Mouse (Mus musculus) heart, embryonic 14.5 days (tissue): ENCODE results near the gene Rnf149. TPM values are rescaled to one million over a fixed set of nuclear protein-coding genes. Genes with fewer than 3 reads are reported as not detected.

ENCODE experiments used
- ATAC-seq: fragments of 200-750 bp; cut with Nextera tagmentation; 2 replicates; pipeline ENCODE4 v1.8.0; 2017; ENCODE audit warnings: low read depth, moderate TSS enrichment; ENCODE audit not compliant: insufficient number of reproducible peaks, insufficient read depth, low FRiP score
- H3K27ac ChIP-seq, 2 experiments: fragments of 200-500 bp in 1 of 2; fragments of 300-500 bp in 1 of 2; sonication (generic) in 1 of 2; replicated peaks in 1 of 2; 2 replicates each; pipeline ENCODE4 v1.5.1; 2012 to 2014; ENCODE audit warnings: low read depth in 2 of 2, low read length in 2 of 2, control low read depth in 1 of 2, mild to moderate bottlenecking in 1 of 2, mixed read lengths in 1 of 2; ENCODE audit not compliant: control insufficient read depth in 1 of 2, insufficient read depth in 1 of 2
- H3K27me3 ChIP-seq: fragments of 300-500 bp; sonication (generic); 2 replicates; pipeline ENCODE4 v1.6.1; 2014; ENCODE audit warnings: mild to moderate bottlenecking, low read length, control low read depth; ENCODE audit not compliant: control insufficient read depth, insufficient read depth
- H3K36me3 ChIP-seq: fragments of 300-500 bp; sonication (generic); 2 replicates; pipeline ENCODE4 v1.6.1; 2014; ENCODE audit warnings: mild to moderate bottlenecking, control low read depth, low read length, mixed read lengths; ENCODE audit not compliant: control insufficient read depth, insufficient read depth
- H3K4me1 ChIP-seq, 2 experiments: fragments of 200-500 bp in 1 of 2; fragments of 300-500 bp in 1 of 2; sonication (generic) in 1 of 2; 2 replicates each; pipeline ENCODE4 v1.6.1; 2012 to 2014; ENCODE audit warnings: low read length in 2 of 2, control low read depth in 1 of 2, mixed read lengths in 1 of 2; ENCODE audit not compliant: control insufficient read depth in 2 of 2, insufficient read depth in 2 of 2
- H3K4me2 ChIP-seq: fragments of 300-500 bp; sonication (generic); 2 replicates; pipeline ENCODE4 v1.6.1; 2014; ENCODE audit warnings: mild to moderate bottlenecking, low read length
- H3K4me3 ChIP-seq, 2 experiments: fragments of 200-500 bp in 1 of 2; fragments of 300-500 bp in 1 of 2; sonication (generic) in 1 of 2; 2 replicates each; pipeline ENCODE4 v1.5.1; 2012 to 2014; ENCODE audit warnings: low read length in 2 of 2, mild to moderate bottlenecking in 2 of 2, control low read depth in 1 of 2, low read depth in 1 of 2, moderate library complexity in 1 of 2; ENCODE audit not compliant: control insufficient read depth in 1 of 2, insufficient read depth in 1 of 2
- H3K9ac ChIP-seq: fragments of 300-500 bp; sonication (generic); 2 replicates; pipeline ENCODE4 v1.6.1; 2014; ENCODE audit warnings: mild to moderate bottlenecking, low read length
- H3K9me3 ChIP-seq: fragments of 300-500 bp; sonication (generic); 2 replicates; pipeline ENCODE4 v1.6.1; 2016; ENCODE audit warnings: low read length, control low read depth; ENCODE audit not compliant: control insufficient read depth
- WGBS: fragments of 180-500 bp; shearing (Covaris S2); extraction: QIAGEN DNeasy Blood & Tissue Kit; methylation state at CpG from one replicate; pipeline ENCODE4 v1.1.7; 2014; 5-methylcytosine and 5-hydroxymethylcytosine counted together
- polyA plus RNA-seq: library from polyadenylated mRNA; unstranded; fragments of >200 nt; fragmentation: Nextera tagmentation; extraction: Ambion mirVana; gene quantifications from 2 replicates; pipeline ENCODE4 v1.2.1, GENCODE M21; 2014

Rnf149 gene
- polyA plus RNA-seq, 1 experiment from 2014 or later: 22.1 TPM

DNA sequence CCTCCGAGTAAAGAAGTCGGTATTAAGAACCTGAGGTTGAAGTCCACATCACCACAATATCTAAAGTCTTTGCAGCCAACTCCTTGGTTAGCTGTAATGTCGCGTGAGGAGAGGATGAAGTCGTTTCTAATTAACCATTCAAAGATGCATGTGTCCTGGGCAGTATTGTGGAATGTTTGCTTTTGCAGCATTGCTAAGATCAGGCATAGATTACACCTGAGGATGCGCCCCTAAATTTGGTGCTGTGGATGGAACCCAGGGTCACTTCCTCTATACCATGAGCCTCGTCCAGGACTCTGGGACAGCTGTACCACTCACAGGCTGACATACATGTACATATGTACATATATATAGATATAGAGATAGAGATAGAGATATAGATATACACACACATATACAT is 40.5 kb downstream of the Rnf149 start:
- H3K4me2 ChIP-seq: peak overlapping the region; percentile 91
- H3K27me3 ChIP-seq: no peaks in the 10 kb centered on the region
- H3K4me3 ChIP-seq: peak overlapping the region; percentile 56 to 67; a peak in 3 of 4 replicates
- 0 out of 4 replicates have a peak overlapping the region, but pooled peaks of 1 of the 2 experiments have one; percentile 68 for H3K27ac ChIP-seq
- peaks cover 39% of the 10 kb centered on the region for H3K36me3 ChIP-seq
- WGBS: 41% methylated on average over 7 of the region's 7 CpGs
- peak overlapping the region; percentile 92 for H3K9ac ChIP-seq
- peaks cover 6% of the 10 kb centered on the region; the same call in 1 of the 2 replicates for H3K9me3 ChIP-seq
- no peak for ATAC-seq
- peaks cover 3 to 13% of the 10 kb centered on the region in 2 experiments for H3K4me1 ChIP-seq

GRCm38 (mm10) chr1:39535515-39536311 is 41.5 kb downstream of the Rnf149 start:
- Histone ChIP-seq H3K36me3 (peaks cover 32% of the 10 kb centered on the region), H3K4me3 (peak overlapping the region; percentile 56 to 67), H3K9me3 (peaks cover 5% of the 10 kb centered on the region; the same call in 1 of the 2 replicates), H3K27ac (peak overlapping the region; percentile 68 to 70), H3K4me1 (peaks cover 3 to 13% of the 10 kb centered on the region in 2 experiments), H3K27me3 (no peaks in the 10 kb centered on the region), H3K9ac (peak overlapping the region; percentile 92), H3K4me2 (peak overlapping the region; percentile 91)
- ATAC-seq: peak; percentile 90
- WGBS: under 1% methylated on average over 94 of the region's 100 CpGs

GRCm38 (mm10) chr1:39534831-39535230 is 42.4 kb downstream of the Rnf149 start, which contains the start of gene Cnot11:
Gene Cnot11, plus strand, starts transcription at chr1:39534992.
- peak within 1 kb of the TSS; percentile 91 for H3K4me2 ChIP-seq
- no peak for ATAC-seq
- H3K36me3 ChIP-seq: peaks cover 24% of the 10 kb centered on the region
- peaks cover 3 to 13% of the 10 kb centered on the region in 2 experiments for H3K4me1 ChIP-seq
- H3K4me3 ChIP-seq: peak within 1 kb of the TSS; percentile 56 to 67
- no peaks in the 10 kb centered on the region for H3K27me3 ChIP-seq
- WGBS: 30% methylated on average over 13 of the region's 13 CpGs
- peak within 1 kb of the TSS; percentile 92 for H3K9ac ChIP-seq
- peak within 1 kb of the TSS; percentile 68 to 70 for H3K27ac ChIP-seq
- no peaks in the 10 kb centered on the region for H3K9me3 ChIP-seq

- Histone ChIP-seq H3K9me3 (no peaks in the 10 kb centered on the region), H3K4me1 (peaks cover 3 to 13% of the 10 kb centered on the region in 2 experiments), H3K4me2 (no peak overlapping the region), H3K9ac (no peak overlapping the region), H3K4me3 (no peak overlapping the region), H3K27ac (no peak overlapping the region), H3K27me3 (no peaks in the 10 kb centered on the region), H3K36me3 (peaks cover 15% of the 10 kb centered on the region)
- no peak for ATAC-seq
- 43% methylated on average over 3 of the region's 3 CpGs for WGBS
Observed at GRCm38 (mm10) chr1:39533917-39534316, 43.3 kb downstream of the Rnf149 start.

DNA sequence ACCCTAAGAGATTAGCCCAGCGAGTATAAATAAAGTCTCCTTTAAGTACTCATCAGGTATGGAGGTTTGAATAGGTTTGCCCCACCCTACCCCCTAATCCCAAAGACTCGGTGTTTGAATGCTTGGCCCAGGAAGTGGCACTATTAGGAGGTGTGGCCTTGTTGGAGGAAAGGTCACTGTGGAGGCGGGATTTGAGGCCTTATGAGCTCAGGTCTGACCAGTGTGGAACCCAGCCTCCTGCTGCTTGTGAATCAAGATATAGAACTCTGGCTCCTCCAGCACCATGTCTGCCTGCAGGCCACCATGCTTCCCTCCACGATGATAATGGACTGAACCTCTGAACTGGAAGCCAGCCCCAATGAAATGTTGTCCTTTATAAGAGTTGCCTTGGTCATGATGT is 46.2 kb downstream of the Rnf149 start:
- no peak overlapping the region for H3K27ac ChIP-seq
- H3K4me1 ChIP-seq: no peaks in the 10 kb centered on the region
- no peak for ATAC-seq
- H3K4me3 ChIP-seq: no peak overlapping the region
- WGBS: 63% methylated on average over 4 of the region's 4 CpGs
- H3K9me3 ChIP-seq: no peaks in the 10 kb centered on the region
- no peaks in the 10 kb centered on the region for H3K36me3 ChIP-seq
- no peak overlapping the region for H3K9ac ChIP-seq
- H3K27me3 ChIP-seq: no peaks in the 10 kb centered on the region
- no peak overlapping the region for H3K4me2 ChIP-seq

- Histone ChIP-seq H3K27me3 (no peaks in the 10 kb centered on the region), H3K4me2 (no peak overlapping the region), H3K36me3 (no peaks in the 10 kb centered on the region), H3K4me1 (no peaks in the 10 kb centered on the region), H3K4me3 (no peak overlapping the region), H3K27ac (no peak overlapping the region), H3K9me3 (no peaks in the 10 kb centered on the region), H3K9ac (no peak overlapping the region)
- no peak for ATAC-seq
- WGBS: 33% methylated on average over 13 of the region's 13 CpGs
Observed at GRCm38 (mm10) chr1:39530258-39530943, 46.8 kb downstream of the Rnf149 start.

- no peaks in the 10 kb centered on the region for H3K4me1 ChIP-seq
- ATAC-seq: no peak
- no peaks in the 10 kb centered on the region for H3K9me3 ChIP-seq
- no peak overlapping the region for H3K27ac ChIP-seq
- H3K27me3 ChIP-seq: no peaks in the 10 kb centered on the region
- 67% methylated on average over 6 of the region's 6 CpGs for WGBS
- H3K36me3 ChIP-seq: no peaks in the 10 kb centered on the region
- no peak overlapping the region for H3K4me3 ChIP-seq
- H3K9ac ChIP-seq: no peak overlapping the region
- no peak overlapping the region for H3K4me2 ChIP-seq
Observed at GRCm38 (mm10) chr1:39528319-39528718, 48.9 kb downstream of the Rnf149 start.
